Mouse (Mus musculus): Measurements from ENCODE around the gene Wdr43.

DNA sequence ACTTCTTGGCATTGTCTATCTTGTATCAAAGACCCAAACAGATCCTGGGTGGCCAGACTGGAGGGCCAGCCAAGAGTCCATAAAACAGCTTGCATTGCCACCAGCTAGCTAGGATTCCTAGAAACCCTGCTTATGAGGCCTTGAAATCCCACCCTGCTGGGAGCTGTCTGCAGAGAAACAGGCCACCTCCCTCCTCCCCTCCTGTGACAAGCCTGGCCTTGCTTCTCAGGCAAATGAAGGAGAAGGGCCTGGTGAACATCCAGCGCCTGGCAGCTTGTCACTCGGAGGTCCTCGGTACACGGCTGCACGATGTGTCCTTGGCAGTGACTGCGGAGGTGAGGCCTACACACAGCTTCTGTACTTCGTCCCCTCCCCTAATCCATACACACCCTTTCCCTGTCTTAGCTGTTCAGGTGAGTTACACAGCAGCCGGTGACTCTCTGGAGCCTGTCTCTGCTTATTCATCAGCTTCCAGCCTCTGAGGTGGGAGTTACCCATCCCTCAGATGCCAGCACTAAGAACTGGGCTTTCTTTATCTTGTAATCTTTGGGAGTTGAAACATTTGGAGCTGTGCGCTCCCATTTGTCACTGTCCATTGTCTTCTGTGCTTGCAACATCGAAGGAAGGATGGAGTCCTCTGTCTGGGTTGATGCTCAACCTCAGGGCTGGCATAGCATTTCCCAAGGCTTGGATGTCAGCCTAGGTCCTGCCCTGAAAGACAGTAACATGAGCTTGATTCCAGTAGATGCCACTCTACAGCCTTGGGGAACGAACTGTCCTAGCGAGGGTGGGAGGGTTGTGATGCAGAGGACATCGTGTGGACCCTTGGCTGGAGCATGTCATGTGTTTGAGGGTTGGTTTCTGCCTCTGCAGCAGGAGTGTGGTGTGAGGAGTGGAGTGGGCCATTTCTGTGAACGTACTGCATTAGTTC lies 90.1 kb downstream of the Wdr43 start:
- TF ChIP-seq CTCF (IDR thresholded peaks at IDR 0.05) (no peak), EP300 (IDR thresholded peaks at IDR 0.05) (no peak)

Measured in lung, postnatal 0 days (tissue).